Mouse (Mus musculus) stomach, adult 2 months (tissue): ENCODE data around the gene Prkag3. TPM values are rescaled to one million over a fixed set of nuclear protein-coding genes. Genes with fewer than 3 reads are reported as not detected.

ENCODE experiments used
- polyA plus RNA-seq: library from polyadenylated mRNA; depleted of rRNA; stranded (reverse); fragments of >200 nt; gene quantifications from 2 replicates; pipeline ENCODE4 v1.2.3, GENCODE M21; 2012; rRNA removed

Prkag3 gene
- 0.35 and 0.84 TPM in 2 replicates for polyA plus RNA-seq

GRCm38 (mm10) chr1:74748643-74749271 is at the start of gene Prkag3:
Gene Prkag3, minus strand, starts transcription at chr1:74749221.

GRCm38 (mm10) chr1:74791249-74791648 is 42.2 kb upstream of the Prkag3 start, which contains the start of gene Wnt10a:
Gene Wnt10a, plus strand, starts transcription at chr1:74791516.

GRCm38 (mm10) chr1:74771845-74771930 is 22.7 kb upstream of the Prkag3 start, which contains the start of gene Wnt6:
Gene Wnt6, plus strand, starts transcription at chr1:74771892.

GRCm38 (mm10) chr1:74713099-74713858 is 35.7 kb downstream of the Prkag3 start, which contains the start of gene Cyp27a1:
Gene Cyp27a1, plus strand, starts transcription at chr1:74713574.

Other genes with a start within 250 kb of the Prkag3 start
- 5.4 and 5.6 TPM in 2 replicates for gene Cnot9, start 243.2 kb downstream of the Prkag3 start, polyA plus RNA-seq
- 0.03 and 0.06 TPM in 2 replicates for gene Plcd4, start 206.3 kb downstream of the Prkag3 start, polyA plus RNA-seq
- gene Usp37, start 204.9 kb downstream of the Prkag3 start, polyA plus RNA-seq = 0.31 and 1.2 TPM in 2 replicates
- 3.8 and 4.4 TPM in 2 replicates for gene Zfp142, start 161.0 kb downstream of the Prkag3 start, polyA plus RNA-seq
- gene Bcs1l, start 160.9 kb downstream of the Prkag3 start, polyA plus RNA-seq = 4.7 and 5.1 TPM in 2 replicates
- gene Rnf25, start 147.8 kb downstream of the Prkag3 start, polyA plus RNA-seq = 16.7 and 18.9 TPM in 2 replicates
- gene Stk36, start 147.8 kb downstream of the Prkag3 start, polyA plus RNA-seq = 0.87 and 0.96 TPM in 2 replicates
- gene Ttll4, start 87.5 kb downstream of the Prkag3 start, polyA plus RNA-seq = 3.9 and 7.7 TPM in 2 replicates
- gene Cyp27a1, start 35.6 kb downstream of the Prkag3 start, polyA plus RNA-seq = 6.2 and 8.6 TPM in 2 replicates
- gene Wnt6, start 22.7 kb upstream of the Prkag3 start, polyA plus RNA-seq = 1.9 and 3.5 TPM in 2 replicates
- 4.7 and 7.0 TPM in 2 replicates for gene Wnt10a, start 42.3 kb upstream of the Prkag3 start, polyA plus RNA-seq
- gene Cdk5r2, start 105.7 kb upstream of the Prkag3 start, polyA plus RNA-seq = 1.2 and 1.7 TPM in 2 replicates
- 0.46 and 1.0 TPM in 2 replicates for gene Fev, start 136.2 kb upstream of the Prkag3 start, polyA plus RNA-seq
- 0.32 and 0.60 TPM in 2 replicates for gene Cryba2, start 143.9 kb upstream of the Prkag3 start, polyA plus RNA-seq
- gene Cfap65, start 186.4 kb upstream of the Prkag3 start, polyA plus RNA-seq = 0.02 TPM in 1 of 2 replicates, not detected in the other
- 47.6 and 74.9 TPM in 2 replicates for gene Ihh, start 202.5 kb upstream of the Prkag3 start, polyA plus RNA-seq